Mouse (Mus musculus) liver, adult 2 months (tissue): ENCODE measurements around the gene Rpl11. TPM values are rescaled to one million over a fixed set of nuclear protein-coding genes. Genes with fewer than 3 reads are reported as not detected.

Experiments used
- DNase-seq: peaks from one replicate; pipeline ENCODE4 v3.0.0-alpha.2; 2011; ENCODE audit warnings: low read depth, low spot score; ENCODE audit errors: extremely low read depth
- H3K27ac ChIP-seq: fragments of 200-500 bp; replicated peaks from 2 replicates; pipeline ENCODE4 v1.5.1; 2012; ENCODE audit warnings: low read depth, mild to moderate bottlenecking, control low read depth, inconsistent platforms, low read length; ENCODE audit not compliant: insufficient read depth
- H3K27me3 ChIP-seq: fragments of 200-500 bp; 2 replicates; pipeline ENCODE4 v1.6.1; 2012; ENCODE audit warnings: mild to moderate bottlenecking, moderate library complexity, low read length, inconsistent platforms; ENCODE audit not compliant: control insufficient read depth, insufficient read depth
- H3K36me3 ChIP-seq: fragments of 200-500 bp; 2 replicates; pipeline ENCODE4 v1.6.1; 2012; ENCODE audit warnings: low read length, inconsistent platforms; ENCODE audit not compliant: control insufficient read depth, insufficient read depth
- H3K4me1 ChIP-seq: fragments of 200-500 bp; 2 replicates; pipeline ENCODE4 v1.6.1; 2011; ENCODE audit warnings: low read length; ENCODE audit not compliant: control insufficient read depth, insufficient read depth
- H3K4me3 ChIP-seq: fragments of 200-500 bp; 2 replicates; pipeline ENCODE4 v1.5.1; 2011; ENCODE audit warnings: low read depth, mild to moderate bottlenecking, control low read depth, low read length, moderate library complexity; ENCODE audit not compliant: insufficient read depth
- H3K79me2 ChIP-seq: fragments of 200-500 bp; 2 replicates; pipeline ENCODE4 v1.6.1; 2012; ENCODE audit warnings: inconsistent platforms, mild to moderate bottlenecking, low read length, moderate library complexity; ENCODE audit not compliant: control insufficient read depth, insufficient read depth
- H3K9ac ChIP-seq: fragments of 200-500 bp; 2 replicates; pipeline ENCODE4 v1.6.1; 2012; ENCODE audit warnings: low read depth, mild to moderate bottlenecking, control low read depth, inconsistent platforms, low read length
- CTCF ChIP-seq: fragments of 200-500 bp; IDR thresholded peaks from 2 replicates; pipeline ENCODE4 v1.5.1; 2011; ENCODE audit warnings: low read depth, low read length, control low read depth
- POLR2A ChIP-seq: fragments of 200-500 bp; IDR thresholded peaks from 2 replicates; pipeline ENCODE4 v1.6.1; 2011; ENCODE audit warnings: low read length, control low read depth; ENCODE audit not compliant: insufficient read depth; ENCODE audit errors: extremely low read depth
- WGBS: fragments of 180-500 bp; shearing (Covaris S2); methylation state at CpG from one replicate; pipeline ENCODE4 v1.1.7; 2018; 5-methylcytosine and 5-hydroxymethylcytosine counted together
- polyA plus RNA-seq: library from polyadenylated mRNA; depleted of rRNA; stranded (reverse); fragments of >200 nt; gene quantifications from 2 replicates; pipeline ENCODE4 v1.2.3, GENCODE M21; 2012
- total RNA-seq: library from RNA; depleted of rRNA; stranded (reverse); fragments of >200 nt; gene quantifications from 2 replicates; pipeline ENCODE4 v1.2.3, GENCODE M21; 2014

Rpl11 gene
- total and polyA plus RNA-seq, 2 experiments, result 162 to 504 TPM

DNA sequence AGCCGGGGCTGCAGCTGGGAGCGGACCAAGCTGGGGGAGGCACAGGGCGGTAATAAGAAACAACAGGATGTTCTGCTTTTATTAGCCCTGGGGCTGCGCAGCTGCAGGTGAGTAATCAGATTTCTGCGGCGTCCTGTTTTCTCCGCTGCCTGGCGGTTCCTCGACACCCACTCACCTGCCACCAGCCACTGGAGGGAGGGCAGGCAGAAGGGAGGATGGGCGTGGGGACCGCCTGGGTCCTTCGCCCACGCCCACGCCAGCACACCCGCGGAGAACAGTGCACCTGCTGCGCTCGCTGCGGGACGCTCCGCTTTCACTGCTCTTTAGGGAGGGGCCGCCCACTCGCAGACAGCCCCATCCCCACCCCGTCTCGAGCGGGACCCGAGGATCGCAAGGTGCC is 28.5 kb upstream of the Rpl11 start:
- Histone ChIP-seq H3K4me3 (no peak overlapping the region), H3K4me1 (no peaks in the 10 kb centered on the region), H3K9ac (no peak overlapping the region), H3K27me3 (peaks cover 9% of the 10 kb centered on the region), H3K79me2 (no peaks in the 10 kb centered on the region), H3K36me3 (no peaks in the 10 kb centered on the region), H3K27ac (no peak overlapping the region)
- no peak for TF ChIP-seq POLR2A
- no peak for TF ChIP-seq CTCF
- 11% methylated on average over 28 of the region's 28 CpGs for WGBS
- DNase-seq, result no peak

DNA sequence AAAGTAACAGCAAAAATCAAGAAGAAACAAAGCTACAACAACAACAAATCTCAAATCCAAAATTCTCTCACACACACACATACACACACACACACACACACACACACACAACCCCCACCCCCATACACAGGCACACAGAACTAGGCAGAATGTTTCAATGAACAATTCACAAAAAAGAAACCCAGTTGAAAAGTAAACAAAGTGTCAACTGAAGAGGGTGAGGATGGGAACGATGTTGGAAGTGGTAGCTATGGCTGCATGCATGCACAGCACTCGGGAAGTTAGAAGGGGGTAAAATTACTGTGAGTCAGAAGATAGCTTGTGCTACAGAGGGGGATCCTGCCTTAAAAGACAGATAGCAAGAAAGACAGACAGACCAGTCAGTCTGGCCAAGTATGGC is 25.4 kb upstream of the Rpl11 start:
- Histone ChIP-seq H3K4me1 (no peaks in the 10 kb centered on the region), H3K79me2 (no peaks in the 10 kb centered on the region), H3K9ac (no peak overlapping the region), H3K4me3 (no peak overlapping the region), H3K27me3 (peaks cover 9% of the 10 kb centered on the region), H3K36me3 (no peaks in the 10 kb centered on the region), H3K27ac (no peak overlapping the region)
- WGBS, result 55% methylated on average over 2 of the region's 2 CpGs
- TF ChIP-seq POLR2A, result no peak
- no peak for TF ChIP-seq CTCF
- no peak for DNase-seq

DNA sequence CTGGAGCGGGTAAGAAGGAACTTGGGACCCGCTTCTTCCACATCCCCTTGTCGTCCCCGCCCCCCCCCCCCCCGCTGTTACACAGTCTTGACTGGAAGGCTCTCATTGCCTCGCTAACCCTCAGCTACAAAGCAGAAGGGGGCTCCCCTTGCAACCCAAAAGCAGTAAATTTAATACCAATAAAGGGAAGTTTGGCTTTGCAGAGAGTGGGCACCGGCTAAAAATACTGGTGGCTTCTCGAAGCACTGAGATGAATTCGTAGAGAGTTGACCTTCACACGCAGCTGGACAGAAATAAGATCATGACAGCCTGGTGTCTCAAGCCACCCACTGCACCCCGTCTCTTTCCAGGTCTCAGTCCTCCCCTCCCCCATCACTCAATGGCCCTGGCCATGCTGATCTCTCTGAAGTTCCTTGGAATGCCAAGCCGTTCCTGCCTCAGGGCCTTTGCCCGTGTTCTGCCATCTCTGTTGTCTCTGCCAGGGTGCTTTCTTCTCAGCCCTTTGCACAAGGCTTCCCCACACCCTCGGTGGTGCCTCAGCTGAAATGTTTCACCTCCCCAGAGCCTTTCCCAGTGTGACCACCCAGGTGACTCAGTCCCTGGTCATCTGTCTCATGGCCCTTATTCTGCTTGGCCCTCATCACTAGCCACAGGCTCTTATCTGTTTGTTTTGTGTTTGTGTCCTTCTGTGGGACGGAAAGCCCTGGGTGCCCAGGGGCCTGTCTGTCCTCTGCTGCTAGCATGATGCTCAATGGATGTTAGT is 23.7 kb upstream of the Rpl11 start:
- no peaks in the 10 kb centered on the region for H3K36me3 ChIP-seq
- no peak overlapping the region for H3K9ac ChIP-seq
- WGBS, result 81% methylated on average over 15 of the region's 15 CpGs
- no peaks in the 10 kb centered on the region for H3K79me2 ChIP-seq
- H3K4me1 ChIP-seq, result no peaks in the 10 kb centered on the region
- DNase-seq, result no peak
- TF ChIP-seq CTCF (no peak), POLR2A (no peak)
- peaks cover 8% of the 10 kb centered on the region for H3K27me3 ChIP-seq
- H3K27ac ChIP-seq, result no peak overlapping the region
- H3K4me3 ChIP-seq, result no peak overlapping the region

DNA sequence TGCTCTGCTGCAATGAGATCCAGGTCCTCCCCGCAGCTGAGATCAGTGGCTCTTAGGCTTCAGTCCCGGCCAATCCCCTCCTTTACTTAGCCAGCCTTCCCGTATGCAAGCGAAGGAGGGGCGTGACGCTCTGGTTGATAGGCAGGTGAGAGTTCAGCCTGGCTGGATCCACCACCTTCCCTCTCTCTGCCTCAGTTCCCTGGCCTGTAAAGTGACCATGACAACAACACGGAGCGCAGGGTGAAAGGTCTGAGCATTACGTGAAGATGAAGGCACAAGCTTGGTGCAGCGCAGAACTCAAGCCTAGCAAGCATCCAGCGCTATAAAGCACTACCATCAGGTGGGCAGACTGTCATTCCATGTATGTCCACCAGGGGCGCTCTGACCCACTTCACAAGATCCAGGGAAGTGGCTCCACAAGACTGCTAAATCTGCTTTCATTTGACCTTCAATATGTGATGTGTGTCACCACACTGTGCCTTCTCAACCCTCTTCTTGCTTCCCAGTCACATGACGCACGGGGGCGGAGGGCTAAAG is 18.0 kb upstream of the Rpl11 start:
- Histone ChIP-seq H3K79me2 (no peaks in the 10 kb centered on the region), H3K36me3 (no peaks in the 10 kb centered on the region), H3K27ac (no peak overlapping the region), H3K4me1 (peaks cover 6% of the 10 kb centered on the region), H3K27me3 (no peaks in the 10 kb centered on the region), H3K4me3 (no peak overlapping the region), H3K9ac (no peak overlapping the region)
- DNase-seq, result peak; percentile 59
- WGBS, result 5% methylated on average over 15 of the region's 15 CpGs
- TF ChIP-seq POLR2A (no peak), CTCF (peak; percentile 86)

DNA sequence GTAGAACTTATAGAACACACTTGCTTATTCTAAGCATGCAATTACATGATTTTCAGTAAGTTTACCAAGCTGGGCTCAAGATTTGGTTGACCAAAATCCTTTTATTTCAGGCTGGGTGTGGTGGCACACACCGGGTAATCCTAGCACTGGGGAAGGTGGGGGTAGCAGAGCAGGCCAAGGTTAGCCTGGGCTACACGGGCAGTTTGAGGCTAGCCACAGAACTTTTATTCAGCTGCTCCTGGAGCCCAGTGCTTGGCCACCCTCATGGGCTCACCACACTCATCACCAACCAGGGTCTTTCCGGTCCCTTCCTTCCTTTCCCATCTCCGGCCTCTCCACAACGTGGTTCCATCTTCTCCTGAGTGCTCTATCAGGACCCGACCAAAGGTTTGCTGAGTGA is 17.4 kb upstream of the Rpl11 start:
- Histone ChIP-seq H3K36me3 (no peaks in the 10 kb centered on the region), H3K4me3 (no peak overlapping the region), H3K27me3 (no peaks in the 10 kb centered on the region), H3K4me1 (peaks cover 6% of the 10 kb centered on the region), H3K27ac (no peak overlapping the region), H3K79me2 (no peaks in the 10 kb centered on the region), H3K9ac (no peak overlapping the region)
- TF ChIP-seq POLR2A, result no peak
- no peak for TF ChIP-seq CTCF
- 65% methylated on average over 6 of the region's 6 CpGs for WGBS
- DNase-seq, result no peak

DNA sequence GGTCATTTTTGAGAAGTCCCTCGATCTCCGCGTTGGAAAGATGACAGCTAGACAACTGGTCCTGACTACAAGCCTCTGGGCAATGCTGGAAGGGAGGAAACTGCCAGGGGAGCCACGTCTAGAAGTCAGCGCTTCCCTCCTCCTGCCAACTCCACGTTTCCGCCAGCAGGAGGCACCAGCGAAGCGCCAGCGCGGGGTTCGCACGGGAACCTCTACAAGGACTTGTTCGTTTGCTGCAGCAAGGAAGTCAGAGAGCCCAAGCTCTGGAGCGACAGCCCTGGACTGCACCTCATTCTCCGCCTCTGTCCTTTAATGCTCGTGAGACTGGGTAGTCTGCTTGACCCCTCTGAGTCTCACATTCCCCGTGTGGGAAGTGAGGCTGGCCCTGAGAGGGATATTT is 16.7 kb upstream of the Rpl11 start:
- Histone ChIP-seq H3K79me2 (no peaks in the 10 kb centered on the region), H3K4me3 (no peak overlapping the region), H3K4me1 (peaks cover 6% of the 10 kb centered on the region), H3K27me3 (no peaks in the 10 kb centered on the region), H3K36me3 (no peaks in the 10 kb centered on the region), H3K27ac (no peak overlapping the region), H3K9ac (0 out of 2 replicates have a peak overlapping the region, but pooled peaks have one; percentile 25)
- TF ChIP-seq CTCF (peak; percentile 99), POLR2A (no peak)
- 5% methylated on average over 18 of the region's 18 CpGs for WGBS
- peak; percentile 67 for DNase-seq
